ENCODE assay signal across 23 mouse cellular contexts in genomic region chr12:98766241-98766640, GRCm38 (mm10). TPM values are rescaled to one million over a fixed set of nuclear protein-coding genes. Genes with fewer than 3 reads are reported as not detected.
A peak's percentile ranks its signal among the peaks of the same experiment; 100 is the strongest.
DNase-seq lines count a peak whose midpoint lies in the region; ATAC-seq and TF ChIP-seq lines count a peak whose summit lies in the region.
"Had no signal": no experiment of that assay in that cellular context is flagged by ENCODE, and none has a peak within 500 bp of the region (broad histone marks: within the 10 kb centered on the region; RNA-seq: fewer than 3 reads in every experiment).

No protein-coding gene starts in this region.

- no peaks in the 10 kb centered on the region for H3K27me3 ChIP-seq in intestine, postnatal 0 days (replicated peaks; ENCODE audit: control insufficient read depth, insufficient read depth, low read length)
- no peaks in the 10 kb centered on the region for H3K27me3 ChIP-seq in intestine, embryonic 16.5 days (replicated peaks; ENCODE audit: control insufficient read depth, insufficient read depth, low read length)
- H3K27me3 ChIP-seq: embryonic facial prominence, embryonic 13.5 days; embryonic facial prominence, embryonic 15.5 days; forebrain, embryonic 12.5 days had no signal

- no peak for TF ChIP-seq CTCF in intestine, postnatal 0 days (IDR thresholded peaks at IDR 0.05; ENCODE audit: low read depth)

- no peak overlapping the region for H3K4me3 ChIP-seq in intestine, postnatal 0 days (ENCODE audit: low read depth, low read length)
- H3K4me3 ChIP-seq in intestine, embryonic 16.5 days (ENCODE audit: low read length) = no peak overlapping the region
- H3K4me3 ChIP-seq: embryonic facial prominence, embryonic 13.5 days; embryonic facial prominence, embryonic 15.5 days; erythroblast, embryonic 14.5 days; forebrain, embryonic 10.5 days; forebrain, embryonic 12.5 days had no signal

- no peak overlapping the region for H3K4me2 ChIP-seq in intestine, postnatal 0 days (replicated peaks; ENCODE audit: low read depth)
- no peak overlapping the region for H3K4me2 ChIP-seq in intestine, embryonic 16.5 days (ENCODE audit: low read depth, low read length)
- H3K4me2 ChIP-seq: embryonic facial prominence, embryonic 13.5 days; embryonic facial prominence, embryonic 15.5 days; forebrain, embryonic 12.5 days had no signal

- H3K36me3 ChIP-seq in intestine, postnatal 0 days (ENCODE audit: control insufficient read depth, insufficient read depth) = peaks cover 43% of the 10 kb centered on the region
- no peaks in the 10 kb centered on the region; the same call in none of the 2 replicates for H3K36me3 ChIP-seq in intestine, embryonic 16.5 days (ENCODE audit: control insufficient read depth, insufficient read depth, low read length)

- no peaks in the 10 kb centered on the region for H3K9me3 ChIP-seq in intestine, postnatal 0 days (ENCODE audit: control insufficient read depth)
- no peaks in the 10 kb centered on the region for H3K9me3 ChIP-seq in intestine, embryonic 16.5 days (ENCODE audit: control insufficient read depth, low read length)
- H3K9me3 ChIP-seq: embryonic facial prominence, embryonic 13.5 days; embryonic facial prominence, embryonic 15.5 days; forebrain, embryonic 10.5 days; forebrain, embryonic 12.5 days had no signal

- peak; percentile 36; the same call in 1 of the 2 replicates for ATAC-seq in intestine, postnatal 0 days
- no peak for ATAC-seq in intestine, embryonic 16.5 days
- ATAC-seq in CD4-positive, CD25-positive, alpha-beta regulatory T cell, adult 4 months = peak; percentile 84
- ATAC-seq: forebrain, embryonic 14.5 days; forebrain, embryonic 16.5 days had no signal

- 83% methylated on average over 2 of the region's 2 CpGs for WGBS in intestine, postnatal 0 days
- over 99% methylated on average over 2 of the region's 2 CpGs for WGBS in intestine, embryonic 16.5 days

- H3K4me1 ChIP-seq in intestine, postnatal 0 days (replicated peaks; ENCODE audit: control insufficient read depth, insufficient read depth, low read length) = no peaks in the 10 kb centered on the region
- H3K4me1 ChIP-seq in intestine, embryonic 16.5 days (ENCODE audit: control insufficient read depth, insufficient read depth, low read length) = no peaks in the 10 kb centered on the region
- H3K4me1 ChIP-seq: embryonic facial prominence, embryonic 13.5 days; embryonic facial prominence, embryonic 15.5 days; forebrain, embryonic 10.5 days; forebrain, embryonic 12.5 days had no signal

- peak; percentile 22 for DNase-seq in induced T-regulatory cell, adult 2 months (ENCODE audit: low read depth)
- DNase-seq in lung, postnatal 10 days = no peak
- DNase-seq in urinary bladder, postnatal 36 days (ENCODE audit: low spot score in 2 of 2) = no peak
- DNase-seq: adrenal gland, adult 8-10 months; adrenal gland, postnatal 25 days; B cell, adult 2 months; cerebellum, adult 11 months; cerebellum, adult 18-20 months; cerebellum, adult 8-10 months; cerebellum, adult 9-11 months; cerebellum, postnatal 14 days; cerebellum, postnatal 36 days; embryo, embryonic 11 days had no signal

- H3K9ac ChIP-seq in intestine, postnatal 0 days (ENCODE audit: low read depth, low read length) = no peak overlapping the region
- H3K9ac ChIP-seq in intestine, embryonic 16.5 days (ENCODE audit: low read depth, low read length) = no peak overlapping the region
- H3K9ac ChIP-seq: embryonic facial prominence, embryonic 13.5 days; embryonic facial prominence, embryonic 15.5 days; forebrain, embryonic 12.5 days had no signal

- H3K27ac ChIP-seq in intestine, postnatal 0 days (ENCODE audit: low read depth, low read length) = no peak overlapping the region
- H3K27ac ChIP-seq in intestine, embryonic 16.5 days (ENCODE audit: low read length) = no peak overlapping the region
- H3K27ac ChIP-seq: embryonic facial prominence, embryonic 13.5 days; embryonic facial prominence, embryonic 15.5 days; forebrain, embryonic 10.5 days; forebrain, embryonic 12.5 days had no signal

RNA-seq across cellular contexts. Expression of gene Zc3h14, which starts 19.5 kb away (rescaled TPM):
- polyA plus RNA-seq in intestine, postnatal 0 days (2015; fragmentation: Nextera tagmentation; extraction: Ambion mirVana) = 34.1 and 37.9 TPM in 2 replicates
- polyA plus RNA-seq in intestine, embryonic 16.5 days (2015; fragmentation: Nextera tagmentation; extraction: Ambion mirVana) = 65.6 and 70.2 TPM in 2 replicates
- 10 to 100 TPM; 35.2 to 39.0 TPM for polyA plus RNA-seq in CD4-positive, CD25-positive, alpha-beta regulatory T cell, adult 4 months (2017; shearing (Covaris generic))

RNA-seq across cellular contexts. Expression of gene Ptpn21, which starts 29.0 kb away (rescaled TPM):
- polyA plus RNA-seq in intestine, postnatal 0 days (2015; fragmentation: Nextera tagmentation; extraction: Ambion mirVana) = 4.3 and 4.7 TPM in 2 replicates
- 4.7 and 6.1 TPM in 2 replicates for polyA plus RNA-seq in intestine, embryonic 16.5 days (2015; fragmentation: Nextera tagmentation; extraction: Ambion mirVana)
- polyA plus RNA-seq in CD4-positive, CD25-positive, alpha-beta regulatory T cell, adult 4 months (2017; shearing (Covaris generic)) = 1 to 10 TPM; 4.7 to 6.9 TPM
- polyA plus RNA-seq: erythroblast, embryonic 14.5 days had no signal
